Mouse (Mus musculus): ENCODE results near the gene Rasa1. TPM values are rescaled to one million over a fixed set of nuclear protein-coding genes. Genes with fewer than 3 reads are reported as not detected.
A peak's percentile ranks its signal among the peaks of the same experiment; 100 is the strongest.

The Rasa1 gene
- polyA plus RNA-seq, 1 experiment from 2014 or later = 29.6 TPM

DNA sequence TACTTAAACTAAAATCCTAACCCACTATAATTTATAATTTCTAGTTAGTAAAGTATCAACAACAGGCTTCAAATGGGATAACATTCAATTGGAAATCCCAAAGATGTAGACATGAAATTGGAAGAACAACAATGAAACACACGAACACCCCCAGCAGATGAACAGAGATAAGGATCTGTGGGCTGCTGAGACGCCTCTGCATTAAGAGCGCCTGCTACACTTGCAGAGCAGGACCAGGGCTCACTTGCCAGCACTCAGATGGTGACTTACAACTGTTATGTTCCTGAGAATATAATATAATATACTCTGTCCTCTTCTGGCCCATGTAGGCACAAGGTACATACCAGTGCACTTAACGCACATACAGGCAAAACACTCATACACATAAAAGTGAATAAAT, 70.3 kb downstream of the Rasa1 start:
- Histone ChIP-seq H3K4me2 (replicated peaks; ENCODE audit: low read depth) (no peak overlapping the region), H3K9ac (ENCODE audit: low read depth, low read length) (no peak overlapping the region), H3K9me3 (ENCODE audit: control insufficient read depth) (no peaks in the 10 kb centered on the region), H3K27ac (ENCODE audit: low read depth, low read length) (no peak overlapping the region), H3K36me3 (ENCODE audit: control insufficient read depth, insufficient read depth) (peaks cover 17% of the 10 kb centered on the region), H3K4me3 (ENCODE audit: low read depth, low read length) (no peak overlapping the region), H3K4me1 (replicated peaks; ENCODE audit: control insufficient read depth, insufficient read depth, low read length) (no peaks in the 10 kb centered on the region), H3K27me3 (replicated peaks; ENCODE audit: control insufficient read depth, insufficient read depth, low read length) (no peaks in the 10 kb centered on the region)
- WGBS = 83% methylated on average over 4 of the region's 4 CpGs
- TF ChIP-seq CTCF (IDR thresholded peaks at IDR 0.05; ENCODE audit: low read depth) = no peak
- no peak for ATAC-seq

DNA sequence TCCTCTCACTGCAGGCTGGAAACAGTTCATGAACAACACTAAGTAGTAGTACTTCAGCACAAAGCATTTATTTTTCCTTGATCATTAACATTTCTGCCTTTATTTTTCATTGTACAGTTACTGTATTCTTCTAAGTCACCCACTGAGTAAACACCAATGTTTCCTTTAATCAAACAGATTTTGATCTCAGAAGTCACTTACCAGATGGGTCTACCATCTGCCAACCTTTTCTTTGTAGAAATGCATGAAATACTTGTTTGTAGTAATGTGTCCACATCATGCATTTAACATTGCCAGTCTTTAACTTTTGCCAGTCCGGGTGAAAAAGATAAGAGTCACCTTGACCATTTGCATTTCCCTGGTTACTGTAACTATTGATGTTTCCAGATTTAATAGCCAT, 78.6 kb downstream of the Rasa1 start:
- no peak for TF ChIP-seq CTCF (IDR thresholded peaks at IDR 0.05; ENCODE audit: low read depth)
- H3K4me3 ChIP-seq (ENCODE audit: low read depth, low read length) = no peak overlapping the region
- ATAC-seq = no peak
- H3K27me3 ChIP-seq (replicated peaks; ENCODE audit: control insufficient read depth, insufficient read depth, low read length) = no peaks in the 10 kb centered on the region
- no peak overlapping the region for H3K27ac ChIP-seq (ENCODE audit: low read depth, low read length)
- H3K4me2 ChIP-seq (replicated peaks; ENCODE audit: low read depth) = no peak overlapping the region
- WGBS = 48% methylated on average over 1 of the region's 1 CpGs
- peaks cover 22% of the 10 kb centered on the region for H3K36me3 ChIP-seq (ENCODE audit: control insufficient read depth, insufficient read depth)
- H3K4me1 ChIP-seq (replicated peaks; ENCODE audit: control insufficient read depth, insufficient read depth, low read length) = no peaks in the 10 kb centered on the region
- H3K9me3 ChIP-seq (ENCODE audit: control insufficient read depth) = no peaks in the 10 kb centered on the region
- no peak overlapping the region for H3K9ac ChIP-seq (ENCODE audit: low read depth, low read length)

DNA sequence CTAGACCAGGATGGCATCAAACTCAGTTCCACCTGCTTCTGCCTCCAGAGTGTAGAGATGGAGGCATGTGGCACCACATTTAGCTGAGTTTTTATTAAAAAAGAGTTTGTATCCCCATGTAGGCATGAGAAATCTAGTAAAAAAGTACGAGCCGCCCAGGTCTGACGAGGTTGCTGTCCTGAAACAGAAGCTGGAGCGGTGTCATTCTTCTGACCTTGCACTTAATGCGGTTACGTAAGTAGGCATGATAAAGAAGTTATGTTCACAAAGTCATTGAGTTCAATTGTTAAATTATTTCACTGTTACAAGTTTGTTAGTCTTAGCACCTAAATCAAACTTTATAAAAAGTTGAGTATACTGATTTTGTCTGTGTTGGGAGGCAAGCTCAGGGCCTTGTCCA, 80.3 kb downstream of the Rasa1 start:
- H3K27ac ChIP-seq (ENCODE audit: low read depth, low read length) = no peak overlapping the region
- peaks cover 26% of the 10 kb centered on the region for H3K36me3 ChIP-seq (ENCODE audit: control insufficient read depth, insufficient read depth)
- H3K9ac ChIP-seq (ENCODE audit: low read depth, low read length) = no peak overlapping the region
- no peak overlapping the region for H3K4me3 ChIP-seq (ENCODE audit: low read depth, low read length)
- no peaks in the 10 kb centered on the region for H3K9me3 ChIP-seq (ENCODE audit: control insufficient read depth)
- 93% methylated on average over 6 of the region's 6 CpGs for WGBS
- no peaks in the 10 kb centered on the region for H3K27me3 ChIP-seq (replicated peaks; ENCODE audit: control insufficient read depth, insufficient read depth, low read length)
- TF ChIP-seq CTCF (IDR thresholded peaks at IDR 0.05; ENCODE audit: low read depth) = no peak
- H3K4me2 ChIP-seq (replicated peaks; ENCODE audit: low read depth) = no peak overlapping the region
- H3K4me1 ChIP-seq (replicated peaks; ENCODE audit: control insufficient read depth, insufficient read depth, low read length) = no peaks in the 10 kb centered on the region
- no peak for ATAC-seq

DNA sequence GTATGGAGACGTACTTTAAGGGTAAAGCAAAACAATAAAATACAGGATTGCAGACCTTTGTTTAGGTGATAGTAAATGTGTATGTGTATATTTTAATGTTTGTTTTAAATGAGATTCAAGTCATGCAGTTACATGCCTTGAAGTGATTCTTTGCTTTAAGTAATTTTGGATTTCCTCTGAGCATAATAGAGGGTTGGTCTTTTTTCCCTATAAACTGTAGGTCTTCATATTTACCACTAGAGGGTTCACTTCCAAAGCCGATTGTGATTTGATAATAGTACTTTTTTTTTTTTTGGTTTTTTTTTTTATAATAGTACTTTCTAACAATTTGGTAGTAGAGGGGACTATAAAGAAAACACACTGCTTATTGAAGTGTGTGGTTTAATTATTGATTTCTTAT, 81.4 kb downstream of the Rasa1 start:
- Histone ChIP-seq H3K36me3 (ENCODE audit: control insufficient read depth, insufficient read depth) (peaks cover 21% of the 10 kb centered on the region), H3K27me3 (replicated peaks; ENCODE audit: control insufficient read depth, insufficient read depth, low read length) (no peaks in the 10 kb centered on the region), H3K9me3 (ENCODE audit: control insufficient read depth) (no peaks in the 10 kb centered on the region), H3K9ac (ENCODE audit: low read depth, low read length) (no peak overlapping the region), H3K4me1 (replicated peaks; ENCODE audit: control insufficient read depth, insufficient read depth, low read length) (no peaks in the 10 kb centered on the region), H3K4me3 (ENCODE audit: low read depth, low read length) (no peak overlapping the region), H3K27ac (ENCODE audit: low read depth, low read length) (no peak overlapping the region), H3K4me2 (replicated peaks; ENCODE audit: low read depth) (no peak overlapping the region)
- peak; percentile 64 for TF ChIP-seq CTCF (IDR thresholded peaks at IDR 0.05; ENCODE audit: low read depth)
- 65% methylated on average over 2 of the region's 2 CpGs for WGBS
- ATAC-seq = no peak

DNA sequence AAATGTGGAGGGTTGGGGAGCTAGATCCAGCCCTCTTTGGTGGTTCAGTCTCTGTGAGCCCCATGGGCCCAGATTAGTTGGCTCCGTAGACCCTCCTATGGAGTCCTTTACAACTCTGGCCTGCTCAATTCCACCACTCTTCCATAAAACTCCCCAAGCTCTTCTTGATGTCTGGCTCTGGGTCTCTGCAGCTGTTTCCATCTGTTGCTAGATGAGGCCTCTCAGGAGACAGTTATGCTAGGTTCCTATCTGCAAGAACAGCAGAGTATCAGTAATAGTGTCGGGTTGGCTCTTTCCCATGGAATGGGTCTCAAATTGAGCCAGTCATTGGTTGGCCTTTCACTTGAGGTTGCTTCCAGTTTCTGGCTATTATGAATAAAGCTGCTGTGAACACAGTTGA, 97.7 kb downstream of the Rasa1 start:
- Histone ChIP-seq H3K36me3 (ENCODE audit: control insufficient read depth, insufficient read depth) (peaks cover 4% of the 10 kb centered on the region; the same call in 1 of the 2 replicates), H3K4me2 (replicated peaks; ENCODE audit: low read depth) (no peak overlapping the region), H3K27me3 (replicated peaks; ENCODE audit: control insufficient read depth, insufficient read depth, low read length) (no peaks in the 10 kb centered on the region), H3K4me1 (replicated peaks; ENCODE audit: control insufficient read depth, insufficient read depth, low read length) (no peaks in the 10 kb centered on the region), H3K27ac (ENCODE audit: low read depth, low read length) (no peak overlapping the region), H3K9me3 (ENCODE audit: control insufficient read depth) (no peaks in the 10 kb centered on the region), H3K9ac (ENCODE audit: low read depth, low read length) (no peak overlapping the region), H3K4me3 (ENCODE audit: low read depth, low read length) (no peak overlapping the region)
- no peak for ATAC-seq
- WGBS = 96% methylated on average over 2 of the region's 2 CpGs
- TF ChIP-seq CTCF (IDR thresholded peaks at IDR 0.05; ENCODE audit: low read depth) = no peak

DNA sequence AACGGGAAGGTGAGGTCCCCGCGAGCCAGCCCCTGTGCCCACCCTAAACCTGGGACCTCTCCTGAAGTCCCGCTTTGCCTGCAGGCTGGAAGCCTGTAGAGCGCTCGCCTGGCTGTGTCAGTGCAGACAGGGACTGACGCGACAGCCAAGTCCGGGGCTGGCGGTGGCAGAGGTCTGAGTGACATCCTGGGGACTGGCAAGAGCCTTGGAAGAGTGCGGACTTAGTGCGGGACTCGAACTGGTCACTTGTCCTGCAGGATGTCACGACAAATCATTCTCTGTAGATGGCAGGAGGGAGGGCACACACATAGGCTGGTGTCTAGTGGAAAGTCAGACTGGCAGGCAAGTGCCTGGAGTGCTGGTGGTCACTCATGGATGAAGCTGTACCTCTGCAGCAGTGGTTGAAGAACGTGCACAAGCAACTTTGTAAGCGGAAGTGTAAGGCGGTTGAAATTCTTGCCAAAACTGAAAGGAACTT, 99.2 kb downstream of the Rasa1 start:
- H3K4me3 ChIP-seq (ENCODE audit: low read depth, low read length) = peak overlapping the region; percentile 93
- H3K27me3 ChIP-seq (replicated peaks; ENCODE audit: control insufficient read depth, insufficient read depth, low read length) = no peaks in the 10 kb centered on the region
- WGBS = 1% methylated on average over 17 of the region's 17 CpGs
- H3K27ac ChIP-seq (ENCODE audit: low read depth, low read length) = peak overlapping the region; percentile 71
- no peaks in the 10 kb centered on the region for H3K4me1 ChIP-seq (replicated peaks; ENCODE audit: control insufficient read depth, insufficient read depth, low read length)
- H3K36me3 ChIP-seq (ENCODE audit: control insufficient read depth, insufficient read depth) = peaks cover 4% of the 10 kb centered on the region; the same call in 1 of the 2 replicates
- no peaks in the 10 kb centered on the region for H3K9me3 ChIP-seq (ENCODE audit: control insufficient read depth)
- peak; percentile 78 for ATAC-seq
- no peak; the same call in 1 of the 2 replicates for TF ChIP-seq CTCF (IDR thresholded peaks at IDR 0.05; ENCODE audit: low read depth)
- peak overlapping the region; percentile 95 for H3K4me2 ChIP-seq (replicated peaks; ENCODE audit: low read depth)
- peak overlapping the region; percentile 81 for H3K9ac ChIP-seq (ENCODE audit: low read depth, low read length)

Measured in intestine, postnatal 0 days (tissue).